Mouse (Mus musculus) MEL (cell line): Measurements from ENCODE around the gene 1110051M20Rik. TPM values are rescaled to one million over a fixed set of nuclear protein-coding genes. Genes with fewer than 3 reads are reported as not detected.

Source experiments
- DNase-seq: peaks from one replicate; pipeline ENCODE4 v3.0.0; 2011; ENCODE audit warnings: low read depth, low spot score
- H3K27ac ChIP-seq: 2 replicates; pipeline ENCODE4 v1.5.1; 2012; ENCODE audit warnings: low read depth, mild to moderate bottlenecking, control low read depth, low read length, moderate library complexity; ENCODE audit not compliant: control insufficient read depth
- H3K27me3 ChIP-seq, 2 experiments: fragments of 150-350 bp in 1 of 2; sonication (generic) in 1 of 2; 2 replicates each; pipeline ENCODE4 v1.6.1; 2012; ENCODE audit warnings: low read length in 2 of 2, mild to moderate bottlenecking in 2 of 2, improper control_type of control experiment in 1 of 2, moderate library complexity in 1 of 2; ENCODE audit not compliant: insufficient read depth in 2 of 2, control insufficient read depth in 1 of 2
- H3K36me3 ChIP-seq, 2 experiments: 2 replicates each; pipeline ENCODE4 v1.6.1; 2012 to 2014; ENCODE audit warnings: low read length in 2 of 2, improper control_type of control experiment in 1 of 2, inconsistent platforms in 1 of 2, mild to moderate bottlenecking in 1 of 2; ENCODE audit not compliant: insufficient read depth in 2 of 2, control insufficient read depth in 1 of 2
- H3K4me1 ChIP-seq, 2 experiments: fragments of 150-350 bp in 1 of 2; sonication (generic) in 1 of 2; 2 replicates each; pipeline ENCODE4 v1.6.1; 2012; ENCODE audit warnings: low read length in 2 of 2, improper control_type of control experiment in 1 of 2, mild to moderate bottlenecking in 1 of 2; ENCODE audit not compliant: insufficient read depth in 2 of 2, control insufficient read depth in 1 of 2
- H3K4me3 ChIP-seq, 2 experiments: fragments of 150-350 bp in 1 of 2; sonication (generic) in 1 of 2; 2 replicates each; pipeline ENCODE4 v1.5.1; 2012; ENCODE audit warnings: low read depth in 2 of 2, low read length in 2 of 2, mild to moderate bottlenecking in 2 of 2, moderate library complexity in 2 of 2, control low read depth in 1 of 2, improper control_type of control experiment in 1 of 2; ENCODE audit not compliant: control insufficient read depth in 1 of 2, insufficient read depth in 1 of 2
- H3K79me2 ChIP-seq: 2 replicates; pipeline ENCODE4 v1.6.1; 2012; ENCODE audit warnings: mild to moderate bottlenecking, low read length, moderate library complexity; ENCODE audit not compliant: control insufficient read depth, poor library complexity, insufficient read depth
- H3K9ac ChIP-seq: 2 replicates; pipeline ENCODE4 v1.6.1; 2012; ENCODE audit warnings: low read depth, mild to moderate bottlenecking, control low read depth, low read length, moderate library complexity; ENCODE audit not compliant: control insufficient read depth, poor library complexity, severe bottlenecking
- H3K9me3 ChIP-seq: fragments of 150-350 bp; sonication (generic); replicated peaks from 2 replicates; pipeline ENCODE4 v1.6.1; 2012; ENCODE audit warnings: mild to moderate bottlenecking, low read length, improper control_type of control experiment, moderate library complexity; ENCODE audit not compliant: insufficient read depth
- BHLHE40 ChIP-seq: IDR thresholded peaks from 2 replicates; pipeline ENCODE4 v1.6.1; 2012; ENCODE audit warnings: low read depth, mild to moderate bottlenecking, inconsistent platforms, low read length, improper control_type of control experiment, borderline replicate concordance
- CHD1 ChIP-seq: IDR thresholded peaks from 2 replicates; pipeline ENCODE4 v1.6.1; 2012; ENCODE audit warnings: low read depth, mild to moderate bottlenecking, inconsistent platforms, low read length, improper control_type of control experiment
- CHD2 ChIP-seq: IDR thresholded peaks from 2 replicates; pipeline ENCODE4 v1.6.1; 2011; ENCODE audit warnings: low read length, improper control_type of control experiment
- CTCF ChIP-seq, 3 experiments: IDR thresholded peaks in 2 of 3; conservative IDR thresholded peaks in 1 of 3; 2 replicates each; pipeline ENCODE4 v1.5.1; 2011 to 2012; ENCODE audit warnings: low read length in 3 of 3, low read depth in 2 of 3, mild to moderate bottlenecking in 2 of 3, improper control_type of control experiment in 1 of 3, inconsistent platforms in 1 of 3, mixed read lengths in 1 of 3, moderate library complexity in 1 of 3; ENCODE audit not compliant: control insufficient read depth in 1 of 3, insufficient read depth in 1 of 3, poor library complexity in 1 of 3, severe bottlenecking in 1 of 3
- E2F4 ChIP-seq: IDR thresholded peaks from 2 replicates; pipeline ENCODE4 v1.6.1; 2011; ENCODE audit warnings: low read depth, low read length, improper control_type of control experiment, borderline replicate concordance
- ELF1 ChIP-seq: IDR thresholded peaks from 2 replicates; pipeline ENCODE4 v1.6.1; 2014; ENCODE audit warnings: low read depth, mild to moderate bottlenecking, inconsistent platforms, low read length, improper control_type of control experiment, moderate library complexity
- EP300 ChIP-seq, 2 experiments: IDR thresholded peaks; 2 replicates each; pipeline ENCODE4 v1.6.1; 2011; ENCODE audit warnings: improper control_type of control experiment in 2 of 2, low read length in 2 of 2, low read depth in 1 of 2, mild to moderate bottlenecking in 1 of 2
- ETS1 ChIP-seq: IDR thresholded peaks from 2 replicates; pipeline ENCODE4 v1.6.1; 2012; ENCODE audit warnings: low read depth, mild to moderate bottlenecking, inconsistent platforms, low read length, improper control_type of control experiment, moderate library complexity
- GABPA ChIP-seq: IDR thresholded peaks from 2 replicates; pipeline ENCODE4 v1.6.1; 2012; ENCODE audit warnings: low read depth, mild to moderate bottlenecking, inconsistent platforms, low read length, improper control_type of control experiment, moderate library complexity
- GATA1 ChIP-seq: IDR thresholded peaks from 2 replicates; pipeline ENCODE4 v1.6.1; 2011; ENCODE audit warnings: low read depth, low read length, improper control_type of control experiment
- HCFC1 ChIP-seq: IDR thresholded peaks from 2 replicates; pipeline ENCODE4 v1.6.1; 2012; ENCODE audit warnings: low read depth, mild to moderate bottlenecking, inconsistent platforms, low read length, improper control_type of control experiment, moderate library complexity
- JUND ChIP-seq: IDR thresholded peaks from 2 replicates; pipeline ENCODE4 v1.6.1; 2011; ENCODE audit warnings: low read depth, mild to moderate bottlenecking, improper control_type of control experiment, low read length
- MAFK ChIP-seq: IDR thresholded peaks from 2 replicates; pipeline ENCODE4 v1.6.1; 2011; ENCODE audit warnings: low read depth, mild to moderate bottlenecking, low read length, improper control_type of control experiment, borderline replicate concordance
- MAX ChIP-seq: IDR thresholded peaks from 2 replicates; pipeline ENCODE4 v1.6.1; 2011; ENCODE audit warnings: low read length, improper control_type of control experiment
- MEF2A ChIP-seq: IDR thresholded peaks from 2 replicates; pipeline ENCODE4 v1.6.1; 2014; ENCODE audit warnings: low read depth, mild to moderate bottlenecking, inconsistent platforms, low read length, improper control_type of control experiment; ENCODE audit not compliant: poor library complexity, insufficient replicate concordance, severe bottlenecking; ENCODE audit errors: extremely low read depth
- MYB ChIP-seq: IDR thresholded peaks from 2 replicates; pipeline ENCODE4 v1.6.1; 2011; ENCODE audit warnings: mild to moderate bottlenecking, low read depth, low read length, improper control_type of control experiment
- NRF1 ChIP-seq: IDR thresholded peaks from 2 replicates; pipeline ENCODE4 v1.6.1; 2014; ENCODE audit warnings: low read depth, mild to moderate bottlenecking, inconsistent platforms, low read length, improper control_type of control experiment, moderate library complexity; ENCODE audit not compliant: poor library complexity, insufficient read depth, severe bottlenecking
- POLR2AphosphoS5 ChIP-seq: IDR thresholded peaks from 2 replicates; pipeline ENCODE4 v1.6.1; 2012; ENCODE audit warnings: low read depth, borderline replicate concordance, mild to moderate bottlenecking, inconsistent platforms, low read length, moderate library complexity, mixed read lengths
- RCOR1 ChIP-seq: IDR thresholded peaks from 2 replicates; pipeline ENCODE4 v1.6.1; 2012; ENCODE audit warnings: low read depth, mild to moderate bottlenecking, inconsistent platforms, low read length, improper control_type of control experiment
- SIN3A ChIP-seq: IDR thresholded peaks from 2 replicates; pipeline ENCODE4 v1.6.1; 2012; ENCODE audit warnings: low read length, improper control_type of control experiment, inconsistent platforms
- TBP ChIP-seq: IDR thresholded peaks from 2 replicates; pipeline ENCODE4 v1.8.0; 2011; ENCODE audit warnings: low read depth, low read length, improper control_type of control experiment
- TCF12 ChIP-seq: IDR thresholded peaks from 2 replicates; pipeline ENCODE4 v1.6.1; 2014; ENCODE audit warnings: low read depth, mild to moderate bottlenecking, inconsistent platforms, low read length, improper control_type of control experiment, moderate library complexity
- UBTF ChIP-seq: IDR thresholded peaks from 2 replicates; pipeline ENCODE4 v1.6.1; 2012; ENCODE audit warnings: low read depth, mild to moderate bottlenecking, inconsistent platforms, low read length, improper control_type of control experiment, moderate library complexity, borderline replicate concordance; ENCODE audit not compliant: insufficient read depth
- USF1 ChIP-seq: IDR thresholded peaks from 2 replicates; pipeline ENCODE4 v1.6.1; 2014; ENCODE audit warnings: low read depth, mild to moderate bottlenecking, inconsistent platforms, low read length, improper control_type of control experiment, moderate library complexity
- USF2 ChIP-seq, 2 experiments: IDR thresholded peaks; 2 replicates each; pipeline ENCODE4 v1.6.1; 2011 to 2012; ENCODE audit warnings: improper control_type of control experiment in 2 of 2, low read length in 2 of 2, borderline replicate concordance in 1 of 2, inconsistent platforms in 1 of 2, low read depth in 1 of 2, mild to moderate bottlenecking in 1 of 2; ENCODE audit not compliant: insufficient read depth in 1 of 2
- ZC3H11A ChIP-seq: IDR thresholded peaks from 2 replicates; pipeline ENCODE4 v1.6.1; 2012; ENCODE audit warnings: low read depth, mild to moderate bottlenecking, inconsistent platforms, low read length, improper control_type of control experiment
- polyA plus RNA-seq, 2 experiments: library from polyadenylated mRNA; stranded (reverse) in 1 of 2; unstranded in 1 of 2; fragments of >175 nt in 1 of 2; fragments of >200 nt in 1 of 2; gene quantifications; 2 replicates each; pipeline versions ENCODE4 v1.2.1 to v1.2.4; 2012; ENCODE audit warnings: low replicate concordance in 2 of 2, low read depth in 1 of 2; ENCODE audit not compliant: insufficient read length in 2 of 2, insufficient read depth in 1 of 2, missing spikeins in 1 of 2
- total RNA-seq: library from RNA; depleted of rRNA; stranded (reverse); fragments of 300-350 nt; gene quantifications from 2 replicates; pipeline ENCODE4 v1.2.3, GENCODE M21; 2012

The 1110051M20Rik gene
- total and polyA plus RNA-seq, 3 experiments: 23.0 to 23.3 TPM; not detected in 1

DNA sequence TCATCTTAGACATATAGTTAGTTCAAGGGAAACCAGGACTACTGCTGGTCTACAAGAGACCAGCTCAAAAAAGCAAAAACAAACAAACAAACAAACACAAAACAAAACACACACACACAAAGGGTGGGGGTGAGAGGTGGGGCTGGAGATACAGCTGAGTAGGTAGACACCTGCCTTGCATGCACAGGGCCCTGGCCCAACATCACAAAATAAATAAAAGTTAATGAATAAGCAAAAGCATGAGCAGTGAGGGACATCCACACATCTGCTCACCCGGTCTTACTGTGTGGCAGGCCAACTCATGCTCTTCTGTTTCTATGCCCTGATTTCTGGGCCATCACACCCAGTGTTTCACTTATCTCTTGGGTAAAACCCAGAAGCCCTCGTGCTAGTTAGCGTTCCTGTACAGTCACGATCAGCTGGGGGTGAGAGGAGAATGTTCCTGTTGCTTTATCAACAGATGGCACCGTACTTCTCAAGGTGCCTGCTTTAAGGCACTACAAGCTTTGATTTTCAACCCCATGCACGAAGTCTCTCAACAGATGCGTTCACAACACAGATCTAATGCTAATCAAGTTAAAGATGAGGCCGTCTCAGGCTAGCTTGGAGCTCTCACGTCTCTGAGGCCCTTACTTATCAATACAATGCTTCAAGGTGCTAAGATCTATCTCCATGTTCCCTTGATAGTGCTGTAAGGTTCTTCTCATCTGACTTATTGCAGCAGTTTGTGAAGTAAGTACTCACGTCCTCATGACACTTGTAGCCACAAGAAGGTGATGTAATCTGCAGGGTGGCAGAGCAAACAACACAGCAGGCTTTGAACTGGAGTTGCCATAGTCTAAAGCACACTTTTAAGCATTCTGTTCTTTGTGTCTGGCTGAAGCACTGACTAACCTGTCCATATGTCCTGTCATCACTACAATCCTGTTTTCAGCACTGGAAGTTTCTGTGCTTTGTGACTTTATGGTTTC lies 123.7 kb downstream of the 1110051M20Rik start:
- H3K9ac ChIP-seq: no peak overlapping the region
- no peaks in the 10 kb centered on the region for H3K9me3 ChIP-seq
- no peaks in the 10 kb centered on the region for H3K79me2 ChIP-seq
- H3K36me3 ChIP-seq: peaks cover 0 to 24% of the 10 kb centered on the region in 2 experiments; a peak in 2 of 4 replicates
- peak; percentile 32 for DNase-seq
- H3K27me3 ChIP-seq: no peaks in the 10 kb centered on the region
- no peak overlapping the region for H3K4me3 ChIP-seq
- TF ChIP-seq ELF1 (no peak), TCF12 (0 out of 2 replicates have a peak, but pooled peaks have one; percentile 26), EP300 (IDR thresholded peaks at IDR 0.05; ENCODE audit: low read depth in 1 of 2, low read length in 2 of 2) (peak in 1 of 2 experiments; percentile 26; a peak in 1 of 4 replicates), SIN3A (peak; percentile 36; the same call in 1 of the 2 replicates), E2F4 (no peak), GABPA (no peak), MYB (no peak), NRF1 (no peak), CHD1 (no peak), USF1 (0 out of 2 replicates have a peak, but pooled peaks have one; percentile 6), CTCF (IDR thresholded peaks at IDR 0.05 in 2 of 3, conservative IDR thresholded peaks at IDR 0.05 in 1 of 3; ENCODE audit: control insufficient read depth in 1 of 3, insufficient read depth in 1 of 3, low read depth in 2 of 3, low read length in 3 of 3, poor library complexity in 1 of 3, severe bottlenecking in 1 of 3) (no peak), JUND (no peak), CHD2 (no peak), MAX (peak; percentile 39; the same call in 1 of the 2 replicates), BHLHE40 (peak; percentile 82), HCFC1 (no peak), POLR2AphosphoS5 (no peak), UBTF (no peak), ETS1 (peak; percentile 58), ZC3H11A (no peak), RCOR1 (peak; percentile 59; the same call in 1 of the 2 replicates), GATA1 (no peak), USF2 (IDR thresholded peaks at IDR 0.05; ENCODE audit: borderline replicate concordance in 1 of 2, insufficient read depth in 1 of 2, low read depth in 1 of 2, low read length in 2 of 2) (no peak), MAFK (no peak), TBP (no peak), MEF2A (no peak)
- H3K27ac ChIP-seq: no peak overlapping the region
- peaks cover 20 to 30% of the 10 kb centered on the region in 2 experiments for H3K4me1 ChIP-seq
